Mouse (Mus musculus) urinary bladder, adult 18-20 months (tissue): ENCODE results near the gene Nfix.

ENCODE experiments used
- DNase-seq, 2 experiments: peaks; one replicate each; pipeline ENCODE4 v3.0.0; 2022; ENCODE audit warnings: low spot score in 2 of 2, mixed read lengths in 2 of 2

The Nfix gene

DNA sequence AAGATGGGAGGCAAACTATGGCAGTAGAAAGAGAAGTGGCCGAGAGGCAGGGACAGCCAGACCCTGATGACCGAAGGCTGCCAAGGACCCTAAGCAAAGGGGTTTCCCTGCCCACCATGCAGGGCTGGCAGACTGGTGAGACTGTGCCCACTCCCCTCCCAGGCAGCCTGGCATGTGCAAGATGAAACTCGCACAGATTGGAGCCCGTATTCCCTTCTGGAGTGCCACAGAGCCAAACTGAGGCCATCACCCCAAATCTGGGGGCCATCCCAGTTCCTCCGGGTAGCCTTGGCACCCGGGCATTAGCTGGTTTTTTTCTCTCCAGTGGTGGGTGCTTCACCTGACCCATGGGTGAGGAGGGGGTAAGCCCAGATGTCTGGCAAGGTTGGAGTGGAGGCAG lies 2.2 kb downstream of the Nfix start:
- no peak for DNase-seq

DNA sequence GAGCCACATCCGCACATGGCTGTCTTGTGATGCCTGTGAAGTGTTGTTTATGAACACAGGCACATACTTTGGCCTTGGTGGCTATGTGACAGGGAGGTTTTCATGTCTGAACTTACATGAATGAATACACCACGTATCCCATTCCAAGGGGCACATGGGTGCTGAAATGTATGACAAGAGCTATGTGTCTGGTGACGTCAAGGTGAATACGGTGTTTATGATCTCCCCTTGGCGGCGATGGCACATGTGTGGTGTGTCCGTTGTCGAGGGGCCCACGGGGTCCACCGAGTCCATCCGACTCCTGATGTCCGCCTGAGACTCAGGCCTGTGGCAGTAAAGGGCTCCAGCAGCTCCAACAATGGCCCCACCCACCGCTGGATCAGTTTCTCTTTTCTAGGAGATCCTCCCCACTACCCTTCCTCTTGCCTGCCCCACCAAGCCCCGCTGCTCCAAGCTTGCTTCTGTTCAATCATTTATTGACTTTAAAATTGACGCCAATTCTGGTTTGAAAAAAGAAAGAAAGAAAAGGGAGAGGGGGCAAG lies 2.8 kb downstream of the Nfix start:
- DNase-seq, result no peak

DNA sequence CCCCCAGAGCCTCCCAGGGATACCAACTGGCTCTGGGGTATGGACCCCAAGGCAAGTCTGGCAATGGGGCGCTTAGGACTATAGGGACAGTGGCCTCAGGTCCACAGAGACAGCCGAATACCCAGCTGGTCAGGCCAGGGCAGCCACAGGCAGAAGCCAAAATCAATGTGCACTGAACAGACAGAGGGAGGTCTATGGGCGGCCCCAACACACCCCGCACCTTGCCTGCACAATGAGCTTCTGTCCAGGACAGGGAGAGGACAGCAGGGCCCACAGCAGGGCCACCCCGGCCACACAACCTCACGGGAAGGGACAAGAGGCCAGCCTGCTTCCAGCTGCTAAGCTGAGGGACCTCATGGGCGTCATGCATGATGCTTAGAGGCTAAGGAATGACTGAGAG lies 5.7 kb downstream of the Nfix start:
- no peak for DNase-seq

DNA sequence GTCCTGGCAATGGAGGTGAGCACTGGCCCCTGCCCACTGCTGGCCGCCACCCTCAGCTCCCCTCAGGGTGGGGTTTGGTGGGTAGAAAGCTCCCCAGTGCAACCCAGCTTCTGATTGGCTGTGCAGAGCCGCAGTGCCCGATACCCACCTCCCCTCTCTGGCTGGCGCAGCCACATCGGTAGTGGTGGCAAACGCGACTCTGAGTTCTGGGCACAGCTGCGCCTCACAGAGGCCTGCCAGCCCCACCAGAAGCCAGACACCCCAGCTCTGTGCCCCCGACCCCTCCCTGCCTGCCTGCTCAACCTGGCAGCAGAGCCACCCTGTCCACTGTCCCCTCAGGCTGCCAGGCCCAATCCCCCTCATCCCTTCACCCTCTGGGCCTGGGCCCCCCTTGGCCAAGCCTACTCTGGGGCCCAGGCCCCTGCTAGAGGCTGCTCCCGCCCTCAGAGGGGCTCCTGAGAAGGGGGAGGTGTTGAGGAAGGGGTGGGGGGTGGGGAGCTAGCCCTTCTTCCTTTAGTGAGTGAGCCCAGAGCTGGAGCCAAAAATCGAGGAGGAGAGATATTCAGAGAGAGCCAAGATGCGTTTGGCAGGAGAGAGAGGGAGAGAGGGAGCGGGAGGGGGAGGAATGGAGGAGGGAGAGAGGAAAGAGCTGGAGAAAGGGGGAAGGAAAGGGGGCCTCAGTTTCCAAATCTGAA lies 6.2 kb downstream of the Nfix start:
- no peak for DNase-seq

DNA sequence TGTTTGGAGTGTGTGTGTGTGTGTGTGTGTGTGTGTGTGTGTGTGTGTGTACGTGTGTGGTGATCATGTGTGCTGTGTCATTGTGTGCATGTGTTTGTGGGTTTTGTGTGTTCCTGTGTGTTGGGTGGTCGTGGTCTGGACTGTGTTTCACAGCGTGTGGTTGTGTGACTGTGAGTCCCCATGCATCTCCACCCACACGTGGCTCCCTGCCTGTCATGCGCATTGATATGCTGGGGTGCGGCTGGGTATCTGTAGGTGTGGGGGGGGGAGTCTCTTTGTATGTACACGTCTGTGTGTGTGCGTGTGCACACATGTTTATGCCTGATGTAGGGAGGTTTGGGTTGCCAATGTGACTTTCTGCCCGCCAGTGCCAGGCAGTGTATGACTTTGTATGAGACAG lies 7.0 kb downstream of the Nfix start:
- DNase-seq, result no peak

DNA sequence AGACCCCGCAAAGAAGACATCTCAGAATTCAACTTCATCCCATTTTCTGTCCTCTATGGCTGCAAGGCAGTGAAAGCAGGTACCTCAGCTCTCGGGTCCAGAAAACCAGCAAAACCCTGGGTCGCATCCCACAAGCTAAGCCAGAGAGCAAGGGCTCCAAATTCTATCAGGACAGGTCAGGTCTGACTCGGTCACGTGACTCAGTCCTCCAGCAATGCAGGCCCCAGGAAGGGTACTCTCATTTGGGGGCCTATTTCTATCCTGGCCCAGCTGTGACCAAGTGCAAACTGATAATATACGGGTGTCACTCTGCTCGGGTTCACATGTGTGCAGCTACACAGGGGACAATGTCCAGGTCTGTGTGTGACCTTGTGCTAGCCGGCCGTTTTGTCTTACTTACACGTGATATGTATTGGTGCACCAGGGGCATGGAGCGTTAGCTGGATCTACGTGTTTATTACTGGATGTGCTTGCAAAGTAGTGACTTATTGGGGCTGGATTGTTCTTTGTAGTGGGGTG lies 7.7 kb downstream of the Nfix start:
- DNase-seq, result no peak

DNA sequence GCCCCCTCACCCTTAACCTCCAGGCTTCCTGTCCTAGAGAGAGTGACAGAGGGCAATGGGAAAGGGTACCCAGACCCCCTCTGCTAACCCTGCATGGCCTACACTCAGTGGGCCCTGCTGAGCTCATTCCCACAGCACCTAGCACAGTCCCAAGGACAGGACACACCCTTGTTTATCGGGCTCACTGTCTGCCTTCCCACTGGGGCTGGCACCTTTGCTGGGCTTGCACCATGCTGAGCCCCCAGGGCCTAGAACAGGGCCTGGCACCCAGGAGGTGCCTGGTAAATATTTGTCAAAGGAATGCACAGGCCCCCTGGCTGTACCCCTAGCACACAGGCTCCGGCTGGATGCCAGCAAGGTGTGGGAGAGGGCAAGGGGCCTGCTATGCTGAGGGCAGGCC lies 9.6 kb downstream of the Nfix start:
- no peak for DNase-seq

DNA sequence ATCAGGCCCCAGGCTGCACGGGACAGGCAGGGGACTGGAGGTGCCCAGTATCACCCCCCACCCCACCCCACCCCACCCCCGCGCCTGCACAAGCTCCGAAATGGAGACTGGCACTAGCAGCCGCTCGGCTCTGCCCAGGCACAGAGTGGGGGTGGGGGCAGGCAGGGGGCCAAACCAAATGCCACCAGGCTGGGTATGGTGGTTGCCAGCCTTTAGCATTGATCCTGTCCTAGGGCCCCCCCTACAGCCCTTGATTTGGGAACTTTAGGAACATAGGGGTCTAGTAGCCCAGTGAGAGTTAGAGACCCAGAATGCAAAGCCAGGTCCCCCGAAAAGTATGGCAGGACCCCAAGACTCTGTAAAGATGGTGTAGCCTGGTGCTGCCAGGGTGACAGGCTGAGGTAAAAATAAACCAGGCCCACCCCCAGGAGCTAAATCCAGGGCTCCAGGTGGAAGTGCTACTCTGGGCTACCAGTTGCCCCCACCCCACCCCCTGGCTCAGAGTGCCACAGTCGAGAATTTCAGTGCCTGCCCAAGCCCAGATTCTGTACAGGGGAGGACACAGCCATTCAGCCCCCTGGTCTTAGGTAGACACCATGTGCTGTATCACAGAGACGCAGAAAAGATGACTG lies 10.2 kb downstream of the Nfix start:
- DNase-seq, result no peak

DNA sequence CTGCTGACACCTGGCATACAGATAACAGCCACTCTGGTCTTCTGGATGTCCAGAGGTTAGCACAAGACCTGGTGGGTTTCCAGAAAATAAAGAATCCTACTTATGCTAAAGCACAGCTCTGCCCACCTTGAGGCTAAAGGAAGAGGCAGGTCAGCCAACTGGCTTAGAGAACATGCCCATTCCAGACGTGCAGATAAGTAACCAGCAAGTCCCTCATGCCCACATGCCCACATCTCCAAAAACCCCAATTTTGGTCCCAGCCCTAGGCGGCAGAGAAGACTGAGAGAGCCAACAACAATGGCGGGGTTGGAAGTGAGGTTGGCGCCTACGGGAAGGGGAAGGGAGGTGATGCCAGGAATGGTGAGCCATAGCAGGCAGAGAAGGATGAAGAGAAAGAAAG lies 10.8 kb downstream of the Nfix start:
- DNase-seq, result no peak

DNA sequence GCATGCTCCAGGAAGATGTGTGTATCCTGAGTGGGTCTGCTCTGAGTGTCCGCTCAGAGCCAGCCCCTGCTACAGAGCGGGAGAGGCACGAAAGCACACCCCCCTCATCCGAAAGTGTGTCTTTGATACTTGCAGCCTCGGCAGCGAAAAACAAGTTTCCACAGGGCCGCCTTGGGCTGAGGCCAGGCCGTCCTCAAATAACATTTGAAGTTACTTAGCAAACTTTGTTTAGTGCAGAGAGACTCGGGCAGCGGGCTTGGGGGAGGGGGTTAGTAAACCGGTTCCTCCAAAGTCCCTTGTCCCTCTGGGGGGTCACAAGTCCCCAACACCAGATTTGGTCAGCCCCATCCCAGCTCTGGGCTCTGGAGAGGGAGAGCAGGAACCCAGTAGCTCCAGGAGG lies 11.2 kb downstream of the Nfix start:
- DNase-seq, result peak; percentile 69 to 74

DNA sequence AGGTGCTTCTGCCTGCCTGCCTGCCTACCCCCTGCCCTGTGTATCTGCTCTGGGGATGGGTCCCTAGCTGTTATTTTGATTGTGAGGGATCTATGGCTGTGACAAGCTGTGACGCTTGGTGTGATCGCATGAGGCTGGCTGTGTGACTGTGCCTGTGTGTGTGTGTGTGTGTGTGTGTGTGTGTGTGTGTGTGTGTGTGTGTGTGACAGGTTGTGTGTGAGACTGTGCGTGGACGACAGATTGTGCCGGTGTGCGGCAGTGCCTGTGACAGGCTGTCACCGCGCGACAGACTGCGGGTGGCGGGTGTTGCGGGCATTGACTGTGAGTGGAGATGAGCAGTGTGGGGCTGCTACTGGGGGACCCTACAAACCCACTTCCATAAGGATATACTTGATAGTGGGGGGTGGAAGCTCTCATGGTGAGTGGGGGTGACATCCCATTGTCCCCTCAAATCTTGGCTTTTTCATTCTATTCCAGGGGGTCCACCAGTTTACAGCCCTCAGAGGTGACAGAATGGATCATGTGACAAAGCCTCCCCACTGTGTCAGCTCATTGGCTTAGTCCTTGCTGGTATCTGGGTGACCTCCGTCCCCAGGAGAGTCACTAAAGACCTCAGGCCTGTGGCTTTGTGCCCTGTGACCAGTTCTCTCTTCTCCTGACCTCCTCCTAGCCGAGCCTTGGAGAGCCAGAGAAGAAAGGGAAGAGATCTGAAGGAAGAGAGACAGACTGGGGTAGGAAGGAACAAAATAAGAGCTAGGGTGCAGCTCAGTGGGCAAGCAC lies 12.4 kb downstream of the Nfix start:
- DNase-seq, result no peak

DNA sequence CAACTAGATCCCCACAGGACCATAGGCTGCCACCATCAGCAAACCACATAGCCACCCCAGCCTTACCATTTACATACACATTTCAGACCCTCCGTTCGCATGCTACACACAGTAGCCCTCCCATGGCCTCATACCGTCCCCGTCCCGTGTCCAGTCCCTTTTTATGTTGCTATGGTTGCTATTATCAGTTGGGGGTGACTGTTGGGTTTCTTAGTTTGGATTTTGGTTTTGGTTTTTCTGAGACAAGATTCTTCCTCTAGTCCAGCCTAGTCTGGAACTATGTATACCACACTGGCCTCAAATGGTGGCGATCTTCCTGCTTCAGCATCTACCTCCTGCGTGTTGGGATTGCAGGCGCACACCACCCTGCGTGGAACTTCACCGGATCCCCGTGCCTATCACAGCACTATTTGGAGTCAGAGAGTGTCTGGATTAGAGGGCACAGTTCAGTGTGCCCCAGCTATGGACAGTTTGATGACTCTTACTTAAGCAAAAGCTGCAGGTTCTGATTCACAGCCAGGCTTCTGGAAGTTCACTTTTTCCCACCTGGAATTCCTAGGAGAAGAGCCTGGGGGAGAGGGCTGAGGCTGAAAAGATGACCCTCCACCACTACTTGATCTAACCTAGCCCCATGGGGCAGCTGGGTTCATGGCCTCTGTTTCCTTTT lies 13.2 kb downstream of the Nfix start:
- no peak for DNase-seq

DNA sequence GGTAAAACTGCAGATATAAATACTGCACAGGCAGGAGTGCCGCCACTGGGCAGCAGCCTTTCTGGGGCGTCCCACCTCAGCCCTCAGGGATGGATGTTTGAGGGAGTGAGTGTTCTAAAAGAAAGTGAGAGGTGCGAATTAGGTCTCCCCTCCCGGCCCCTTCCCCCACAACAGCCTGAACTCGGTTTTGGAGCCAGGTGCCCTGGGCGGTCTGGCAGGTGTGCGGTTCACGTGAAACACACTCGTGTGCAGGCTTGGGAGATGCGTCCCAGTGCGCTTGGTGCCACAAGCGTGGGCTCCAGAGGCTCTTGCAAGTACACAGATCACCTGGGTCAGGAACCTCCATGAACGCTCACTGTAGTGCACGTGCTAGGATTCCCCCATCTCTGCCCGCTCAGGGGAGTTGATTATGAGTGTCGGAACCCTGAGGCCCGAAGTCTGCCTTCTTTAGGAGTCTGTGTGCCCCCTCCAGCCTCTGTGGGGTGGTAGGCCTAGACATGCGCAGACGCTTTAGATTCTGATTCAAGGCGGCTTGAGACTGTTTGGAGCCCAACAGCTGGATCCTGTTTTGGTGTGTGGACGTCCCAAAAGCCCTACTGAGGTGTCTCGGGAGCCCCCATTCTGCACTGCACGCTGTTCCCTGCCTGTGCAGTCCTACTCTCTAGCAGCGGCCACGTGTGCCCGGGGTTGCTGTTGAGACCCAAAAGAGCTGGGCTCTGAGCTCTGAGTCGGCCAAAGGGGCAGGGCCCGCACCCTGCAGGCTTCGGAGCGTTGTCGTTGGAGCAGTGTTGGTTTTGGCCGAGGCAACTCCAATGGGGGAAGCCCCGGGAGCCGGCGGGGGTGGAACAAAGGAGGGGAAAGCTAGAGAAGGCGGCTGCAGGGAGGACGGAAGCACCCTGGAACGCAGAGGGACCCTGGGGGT lies 14.1 kb downstream of the Nfix start:
- DNase-seq, result no peak

DNA sequence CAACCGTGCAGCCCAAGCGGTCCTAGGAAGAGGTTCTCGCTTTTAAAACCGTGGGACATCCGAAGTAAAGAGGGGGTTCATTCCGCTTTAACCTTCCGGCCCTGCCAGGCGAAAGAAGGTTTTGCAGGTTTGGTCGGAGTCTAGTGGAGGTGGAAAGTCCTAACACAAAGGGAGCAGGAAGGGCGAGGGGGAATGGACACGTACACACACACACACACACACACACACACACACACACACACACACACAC lies 14.7 kb downstream of the Nfix start:
- DNase-seq, result no peak

DNA sequence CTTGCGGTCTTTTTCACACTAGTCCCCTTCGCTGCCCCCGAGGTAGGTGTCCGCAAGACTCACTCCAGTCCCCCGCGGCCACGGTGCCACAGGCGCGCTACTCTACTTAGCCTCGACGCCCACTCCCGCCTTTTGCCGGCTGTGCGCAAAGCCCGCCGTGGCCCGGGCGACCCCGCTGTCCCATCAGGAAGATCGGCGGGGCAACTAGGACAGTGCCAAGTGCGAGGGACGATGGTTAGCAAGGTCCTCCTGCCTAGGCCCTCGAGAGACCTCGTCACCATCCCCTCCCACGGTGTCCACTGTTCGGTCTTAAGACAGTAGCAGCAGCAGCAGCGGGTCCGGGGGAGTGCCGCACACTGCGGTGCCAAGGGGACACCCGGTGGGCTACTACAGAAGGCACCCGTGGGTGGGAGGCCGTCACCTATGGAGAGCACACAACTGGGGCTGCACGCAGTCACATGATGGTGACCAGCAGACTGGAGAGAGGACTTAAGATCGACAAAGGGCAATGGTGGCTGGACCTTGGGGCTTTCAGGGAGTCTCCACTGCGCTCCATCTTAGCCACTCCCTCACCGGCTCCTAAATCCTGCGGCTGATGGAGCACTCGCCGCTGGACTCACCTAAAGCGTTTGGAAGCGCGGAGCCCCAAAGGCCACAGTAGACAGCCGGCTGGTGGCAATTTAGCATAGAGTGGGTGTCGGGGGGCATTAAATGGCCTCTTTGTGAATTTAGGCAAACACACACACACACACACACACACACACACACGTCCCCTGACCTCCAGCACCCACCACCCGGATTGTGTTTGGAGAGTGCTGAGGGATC lies 15.3 kb downstream of the Nfix start:
- DNase-seq, result no peak

DNA sequence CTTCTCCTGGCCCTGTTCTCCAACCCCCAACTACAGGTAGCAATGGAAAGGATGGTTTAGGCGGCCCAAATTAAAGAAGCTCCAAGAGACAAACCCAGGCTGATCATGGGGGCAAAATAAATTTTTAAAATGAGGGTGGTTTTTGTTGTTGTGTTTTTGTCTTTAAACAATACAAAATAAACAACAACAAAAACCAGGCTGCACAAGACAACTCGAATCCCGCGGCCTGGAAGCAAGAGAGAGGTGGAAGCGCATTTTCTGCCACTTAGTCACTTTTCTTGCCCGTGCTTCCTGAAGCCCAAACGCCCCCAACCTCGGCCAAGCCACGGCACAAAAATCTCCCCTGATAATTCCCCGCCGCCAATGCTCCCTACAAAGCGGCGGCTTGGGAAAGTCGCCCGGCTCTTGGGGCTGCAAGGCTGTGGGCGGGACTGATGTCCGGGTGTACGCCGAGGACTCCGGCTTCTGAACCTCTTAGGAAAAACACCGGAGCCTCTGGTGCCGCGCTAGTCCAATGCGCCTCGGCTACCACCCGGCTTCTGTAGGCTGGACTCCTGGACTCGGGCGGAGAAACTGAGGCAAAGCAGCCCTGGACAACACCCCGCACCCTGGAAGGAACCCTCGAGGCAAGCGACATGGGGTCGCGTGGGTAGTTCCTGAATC lies 16.1 kb downstream of the Nfix start:
- DNase-seq, result no peak

DNA sequence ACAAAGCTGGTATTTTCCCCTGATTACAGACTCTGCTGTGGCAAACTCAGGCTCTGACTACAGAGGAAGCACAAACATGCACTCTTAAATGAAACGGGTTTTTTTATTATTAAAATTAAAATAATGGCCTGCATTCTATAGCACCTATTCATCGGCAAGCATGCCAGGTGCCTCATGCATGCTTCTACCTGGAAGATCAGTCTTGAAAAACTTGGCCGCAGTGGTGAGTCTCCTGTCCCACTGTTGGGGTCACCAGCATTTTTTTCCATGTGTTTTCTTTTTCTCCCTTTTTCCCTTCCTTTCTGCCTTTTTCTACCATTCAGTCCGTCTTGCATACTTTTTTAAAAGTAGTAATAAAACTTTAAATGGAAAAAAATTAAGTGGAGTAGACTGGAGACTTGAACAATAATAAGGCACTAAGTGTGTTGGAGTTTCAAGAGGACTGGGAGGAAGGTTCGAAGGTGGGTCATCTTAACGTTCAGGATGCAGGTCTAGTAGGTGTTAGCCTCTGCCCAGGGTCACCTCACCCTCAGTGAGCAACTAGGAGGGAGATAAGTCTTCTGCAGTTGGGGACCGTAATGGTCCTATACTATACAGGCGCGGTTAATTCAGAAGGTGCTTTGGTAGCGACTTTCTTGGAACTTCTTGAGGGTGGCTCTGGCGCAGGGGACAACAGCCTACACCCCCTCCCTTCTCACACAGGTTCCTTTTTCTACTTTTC lies 16.8 kb downstream of the Nfix start:
- no peak for DNase-seq

DNA sequence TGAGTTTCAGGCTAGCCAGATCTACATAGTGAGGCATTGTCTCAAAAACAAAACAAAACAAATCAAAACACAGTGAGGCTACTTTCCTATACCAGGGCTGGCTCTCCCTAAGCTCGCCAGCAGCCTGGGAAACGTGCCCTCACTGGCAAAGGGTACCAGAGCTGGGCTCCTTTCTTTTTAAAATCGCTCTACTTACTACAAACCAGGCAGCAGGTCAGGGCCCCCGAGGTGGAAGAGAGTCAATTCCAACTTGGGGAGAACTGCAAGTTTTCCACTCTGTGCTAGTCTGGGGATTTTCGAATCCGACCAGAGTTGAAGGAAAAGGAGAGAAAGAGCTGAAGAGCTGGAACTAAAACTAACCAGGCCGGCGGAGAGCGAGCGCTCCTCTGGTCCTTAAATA lies 17.5 kb downstream of the Nfix start:
- DNase-seq, result no peak
